Mouse (Mus musculus) midbrain, embryonic 11.5 days (tissue): ENCODE measurements around the gene Syt12. TPM values are rescaled to one million over a fixed set of nuclear protein-coding genes. Genes with fewer than 3 reads are reported as not detected.

Experiments
- ATAC-seq: fragments of 200-750 bp; cut with Nextera tagmentation; 2 replicates; pipeline ENCODE4 v1.8.0; 2017; ENCODE audit warnings: moderate TSS enrichment, moderate library complexity; ENCODE audit not compliant: low FRiP score
- DNase-seq: peaks from one replicate; pipeline ENCODE4 v3.0.0; 2015; ENCODE audit warnings: low spot score; ENCODE audit errors: missing footprints
- H3K27ac ChIP-seq: fragments of 300-500 bp; sonication (generic); 2 replicates; pipeline ENCODE4 v1.5.1; 2014; ENCODE audit warnings: low read depth, low read length
- H3K27me3 ChIP-seq: fragments of 300-500 bp; sonication (generic); 2 replicates; pipeline ENCODE4 v1.6.1; 2014; ENCODE audit warnings: mild to moderate bottlenecking, low read length, moderate library complexity, mixed read lengths; ENCODE audit not compliant: control insufficient read depth, insufficient read depth
- H3K36me3 ChIP-seq: fragments of 300-500 bp; sonication (generic); 2 replicates; pipeline ENCODE4 v1.6.1; 2014; ENCODE audit warnings: mild to moderate bottlenecking, low read length, moderate library complexity, mixed read lengths; ENCODE audit not compliant: control insufficient read depth, insufficient read depth
- H3K4me1 ChIP-seq: fragments of 300-500 bp; sonication (generic); 2 replicates; pipeline ENCODE4 v1.6.1; 2014; ENCODE audit warnings: low read length; ENCODE audit not compliant: control insufficient read depth, insufficient read depth
- H3K4me2 ChIP-seq: fragments of 300-500 bp; sonication (generic); 2 replicates; pipeline ENCODE4 v1.6.1; 2014; ENCODE audit warnings: mild to moderate bottlenecking, moderate library complexity
- H3K4me3 ChIP-seq: fragments of 300-500 bp; sonication (generic); 2 replicates; pipeline ENCODE4 v1.5.1; 2014; ENCODE audit warnings: low read depth, low read length
- H3K9ac ChIP-seq: fragments of 300-500 bp; sonication (generic); 2 replicates; pipeline ENCODE4 v1.6.1; 2014; ENCODE audit warnings: low read length
- H3K9me3 ChIP-seq: fragments of 300-500 bp; sonication (generic); 2 replicates; pipeline ENCODE4 v1.6.1; 2016; ENCODE audit warnings: low read length; ENCODE audit not compliant: control insufficient read depth
- WGBS: fragments of 180-500 bp; shearing (Covaris S2); extraction: QIAGEN DNeasy Blood & Tissue Kit; methylation state at CpG from one replicate; pipeline ENCODE4 v1.1.7; 2014; 5-methylcytosine and 5-hydroxymethylcytosine counted together
- polyA plus RNA-seq: library from polyadenylated mRNA; unstranded; fragments of >200 nt; fragmentation: Nextera tagmentation; extraction: Ambion mirVana; gene quantifications from 2 replicates; pipeline ENCODE4 v1.2.1, GENCODE M21; 2014

The Syt12 gene
- polyA plus RNA-seq, 1 experiment from 2014 or later = 1.0 TPM

DNA sequence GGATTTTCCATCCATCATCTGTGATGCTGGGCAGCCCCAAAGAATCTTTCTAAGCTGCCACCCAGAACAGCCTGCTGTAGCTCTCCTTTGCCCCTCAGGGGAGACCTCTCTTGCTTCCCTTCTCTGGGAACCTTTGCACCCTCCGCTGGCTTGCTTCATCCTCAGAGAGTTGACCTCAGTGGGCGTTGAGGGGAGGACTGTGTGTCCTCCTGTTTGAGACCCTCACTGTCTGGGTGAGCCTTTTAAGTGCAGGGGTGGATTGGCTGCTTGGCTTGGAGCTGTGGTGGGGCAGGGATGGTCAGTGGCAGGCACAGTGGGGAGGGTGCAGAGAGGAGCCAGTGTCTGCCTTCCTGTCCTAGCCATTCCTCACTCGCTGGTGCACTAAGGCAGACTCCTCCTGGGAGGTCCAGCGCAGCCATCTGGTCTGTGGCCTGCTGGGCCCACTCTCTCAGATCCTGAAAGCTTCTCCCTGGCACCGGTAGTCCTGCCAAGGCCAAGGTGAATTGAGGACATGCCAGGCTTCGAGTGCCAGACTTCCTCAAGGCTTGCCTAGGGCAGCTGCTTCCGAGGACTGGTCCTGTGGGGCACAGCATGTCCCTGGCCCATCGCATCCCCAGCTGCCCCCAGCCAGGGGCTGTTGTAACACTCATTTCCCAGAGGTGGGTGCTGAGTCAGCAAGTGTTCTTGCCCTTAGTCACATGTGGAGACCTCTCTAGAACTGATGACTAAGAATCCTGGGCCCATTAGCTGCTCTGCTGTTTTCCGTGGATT is 15.5 kb upstream of the Syt12 start:
- H3K4me3 ChIP-seq = no peak overlapping the region
- no peaks in the 10 kb centered on the region for H3K4me1 ChIP-seq
- no peaks in the 10 kb centered on the region for H3K9me3 ChIP-seq
- no peak overlapping the region for H3K9ac ChIP-seq
- H3K36me3 ChIP-seq = no peaks in the 10 kb centered on the region
- no peak for ATAC-seq
- DNase-seq = no peak
- no peaks in the 10 kb centered on the region for H3K27me3 ChIP-seq
- 59% methylated on average over 9 of the region's 9 CpGs for WGBS
- no peak overlapping the region for H3K27ac ChIP-seq
- H3K4me2 ChIP-seq = no peak overlapping the region

DNA sequence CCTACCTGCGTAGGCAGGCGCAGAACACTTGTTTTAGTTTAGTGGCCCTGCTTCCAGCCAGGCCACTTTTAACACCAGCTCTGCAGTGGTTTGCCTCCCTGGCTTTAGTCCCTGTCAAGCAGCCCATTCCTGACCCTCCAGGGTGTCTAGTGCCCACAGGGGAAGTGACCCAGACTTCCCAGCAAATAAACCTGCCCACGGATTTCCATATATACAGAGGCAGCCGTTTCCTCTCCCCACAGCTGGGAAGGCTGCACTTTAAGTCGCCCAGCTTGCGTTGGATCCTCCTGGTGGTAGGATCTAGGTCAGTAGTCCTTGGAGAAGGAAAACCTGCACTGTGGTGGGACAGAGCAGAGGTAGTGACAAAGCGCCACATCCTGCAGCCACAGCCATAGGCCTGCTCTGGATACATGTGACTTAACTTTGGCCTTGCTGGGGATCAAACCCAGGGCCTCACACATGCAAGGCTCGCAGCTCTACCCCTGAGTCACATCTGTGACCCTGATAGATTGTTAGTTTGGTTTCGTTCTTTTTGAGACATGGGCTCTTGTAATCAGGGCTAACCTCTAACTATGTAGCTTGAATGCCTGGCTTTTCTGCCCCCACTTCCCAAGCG is 13.9 kb upstream of the Syt12 start:
- H3K4me1 ChIP-seq = no peaks in the 10 kb centered on the region
- DNase-seq = no peak
- 75% methylated on average over 10 of the region's 10 CpGs for WGBS
- no peak overlapping the region for H3K4me3 ChIP-seq
- ATAC-seq = no peak
- no peaks in the 10 kb centered on the region for H3K36me3 ChIP-seq
- no peaks in the 10 kb centered on the region for H3K9me3 ChIP-seq
- no peak overlapping the region for H3K27ac ChIP-seq
- no peak overlapping the region for H3K4me2 ChIP-seq
- no peak overlapping the region for H3K9ac ChIP-seq
- no peaks in the 10 kb centered on the region for H3K27me3 ChIP-seq

DNA sequence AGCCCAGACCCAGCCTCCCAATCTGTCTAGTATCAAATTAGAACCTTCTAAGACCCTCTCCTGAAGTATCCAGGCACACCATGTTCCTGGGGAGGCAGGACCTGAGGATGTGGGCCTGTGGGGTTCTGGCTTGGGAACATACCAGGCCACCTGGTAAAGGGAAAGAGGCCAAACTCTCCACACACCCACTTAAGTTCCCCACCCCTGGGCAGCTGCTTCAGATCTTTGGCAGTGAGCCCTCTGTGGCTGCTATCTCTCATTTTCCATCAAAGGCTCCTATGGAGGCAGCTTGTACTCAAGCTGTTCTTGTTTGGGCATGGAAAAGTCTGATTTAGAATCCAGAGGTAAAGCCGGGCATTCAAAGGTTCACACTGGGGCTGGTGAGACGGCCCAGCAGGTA is 10.6 kb upstream of the Syt12 start:
- Histone ChIP-seq H3K4me1 (no peaks in the 10 kb centered on the region), H3K27me3 (no peaks in the 10 kb centered on the region), H3K4me3 (no peak overlapping the region), H3K9me3 (no peaks in the 10 kb centered on the region), H3K27ac (no peak overlapping the region), H3K9ac (no peak overlapping the region), H3K36me3 (no peaks in the 10 kb centered on the region), H3K4me2 (no peak overlapping the region)
- ATAC-seq (no peak), DNase-seq (no peak)
- 80% methylated on average over 2 of the region's 2 CpGs for WGBS

GRCm38 (mm10) chr19:4485006-4485405 is 7.8 kb upstream of the Syt12 start:
- DNase-seq (no peak), ATAC-seq (no peak)
- no peaks in the 10 kb centered on the region for H3K9me3 ChIP-seq
- H3K9ac ChIP-seq = no peak overlapping the region
- WGBS = 51% methylated on average over 5 of the region's 5 CpGs
- H3K27ac ChIP-seq = no peak overlapping the region
- no peaks in the 10 kb centered on the region for H3K36me3 ChIP-seq
- no peak overlapping the region for H3K4me3 ChIP-seq
- H3K27me3 ChIP-seq = no peaks in the 10 kb centered on the region
- H3K4me2 ChIP-seq = no peak overlapping the region
- H3K4me1 ChIP-seq = no peaks in the 10 kb centered on the region

- no peak for DNase-seq
- Histone ChIP-seq H3K4me1 (no peaks in the 10 kb centered on the region), H3K4me3 (no peak overlapping the region), H3K27me3 (peaks cover 6% of the 10 kb centered on the region), H3K9me3 (no peaks in the 10 kb centered on the region), H3K36me3 (no peaks in the 10 kb centered on the region), H3K9ac (no peak overlapping the region), H3K27ac (no peak overlapping the region), H3K4me2 (no peak overlapping the region)
- no peak for ATAC-seq
- 87% methylated on average over 3 of the region's 3 CpGs for WGBS
Measured at GRCm38 (mm10) chr19:4482111-4482859, 5.0 kb upstream of the Syt12 start.

- 69% methylated on average over 4 of the region's 4 CpGs for WGBS
- H3K4me2 ChIP-seq = no peak overlapping the region
Measured at GRCm38 (mm10) chr19:4481326-4481725, 4.1 kb upstream of the Syt12 start.

DNA sequence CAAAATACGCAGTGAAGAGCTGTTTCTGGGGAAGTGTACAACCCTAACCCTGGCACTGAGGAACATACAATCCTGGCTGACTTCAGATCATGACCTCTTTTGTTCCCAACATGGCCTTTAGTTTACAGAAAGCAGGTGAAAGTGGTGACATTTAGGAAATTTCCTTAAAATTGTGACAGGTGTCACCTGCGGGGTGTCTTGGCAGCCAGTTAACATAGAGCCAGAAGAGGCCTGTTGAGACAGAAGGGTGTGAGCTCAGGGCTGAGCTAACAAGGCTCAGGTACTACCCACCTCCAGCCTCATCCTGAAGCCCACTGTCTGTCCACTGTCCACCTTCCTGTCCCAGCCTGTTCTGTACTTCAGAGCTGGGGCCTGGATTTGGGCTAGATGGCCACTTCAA is 2.8 kb upstream of the Syt12 start:
- H3K4me3 ChIP-seq = no peak overlapping the region
- H3K27ac ChIP-seq = no peak overlapping the region
- 91% methylated on average over 2 of the region's 2 CpGs for WGBS
- H3K27me3 ChIP-seq = peaks cover 29% of the 10 kb centered on the region
- H3K4me1 ChIP-seq = peaks cover 4% of the 10 kb centered on the region; the same call in 1 of the 2 replicates
- ATAC-seq (no peak), DNase-seq (no peak)
- no peak overlapping the region for H3K4me2 ChIP-seq
- no peaks in the 10 kb centered on the region for H3K9me3 ChIP-seq
- no peaks in the 10 kb centered on the region for H3K36me3 ChIP-seq
- H3K9ac ChIP-seq = no peak overlapping the region

More at GRCm38 (mm10) chr19:4481326-4481725, 4.1 kb upstream of the Syt12 start:
- peaks cover 4% of the 10 kb centered on the region; the same call in 1 of the 2 replicates for H3K4me1 ChIP-seq
- no peak overlapping the region for H3K4me3 ChIP-seq
- no peak for DNase-seq
- H3K9me3 ChIP-seq = no peaks in the 10 kb centered on the region
- no peak overlapping the region for H3K27ac ChIP-seq
- no peak for ATAC-seq
- H3K27me3 ChIP-seq = peaks cover 16% of the 10 kb centered on the region
- H3K36me3 ChIP-seq = no peaks in the 10 kb centered on the region
- no peak overlapping the region for H3K9ac ChIP-seq

DNA sequence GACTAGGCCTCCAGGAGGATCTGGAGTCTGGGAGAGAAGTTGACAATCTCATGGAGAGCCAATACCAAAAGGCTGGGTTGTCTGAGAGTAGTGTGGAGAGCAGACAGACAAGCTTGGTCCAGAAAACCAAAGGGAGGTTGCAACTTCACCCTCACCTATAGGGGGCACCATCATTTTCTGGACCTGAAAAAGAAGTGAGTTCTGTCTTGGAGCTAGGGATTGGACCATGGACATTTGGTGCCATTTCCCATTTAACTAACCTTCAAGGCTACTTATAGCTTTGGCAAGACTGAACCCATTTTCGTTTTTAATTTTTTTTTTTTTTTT is 906 bp upstream of the Syt12 start:
- no peak overlapping the region for H3K27ac ChIP-seq
- ATAC-seq = no peak
- peaks cover 31% of the 10 kb centered on the region for H3K27me3 ChIP-seq
- H3K36me3 ChIP-seq = no peaks in the 10 kb centered on the region
- H3K9ac ChIP-seq = no peak overlapping the region
- H3K9me3 ChIP-seq = no peaks in the 10 kb centered on the region
- H3K4me3 ChIP-seq = no peak overlapping the region
- H3K4me1 ChIP-seq = peaks cover 4% of the 10 kb centered on the region; the same call in 1 of the 2 replicates
- DNase-seq = no peak
- 42% methylated on average over 1 of the region's 1 CpGs for WGBS
- H3K4me2 ChIP-seq = no peak overlapping the region
